Mouse (Mus musculus) hindbrain, embryonic 16.5 days (tissue): ENCODE results near the gene Mrgbp. TPM values are rescaled to one million over a fixed set of nuclear protein-coding genes. Genes with fewer than 3 reads are reported as not detected.

Experiments
- ATAC-seq: fragments of 200-750 bp; cut with Nextera tagmentation; 2 replicates; pipeline ENCODE4 v1.8.0; 2017; ENCODE audit warnings: moderate TSS enrichment, moderate library complexity
- H3K27ac ChIP-seq: fragments of 300-500 bp; sonication (generic); 2 replicates; pipeline ENCODE4 v1.5.1; 2014; ENCODE audit warnings: low read depth, mild to moderate bottlenecking, control low read depth, low read length, moderate library complexity
- H3K27me3 ChIP-seq: fragments of 300-500 bp; sonication (generic); replicated peaks from 2 replicates; pipeline ENCODE4 v1.6.1; 2014; ENCODE audit warnings: low read length; ENCODE audit not compliant: control insufficient read depth, insufficient read depth
- H3K36me3 ChIP-seq: fragments of 300-500 bp; sonication (generic); 2 replicates; pipeline ENCODE4 v1.6.1; 2014; ENCODE audit warnings: mild to moderate bottlenecking, low read length, moderate library complexity, mixed read lengths; ENCODE audit not compliant: control insufficient read depth, insufficient read depth
- H3K4me1 ChIP-seq: fragments of 300-500 bp; sonication (generic); 2 replicates; pipeline ENCODE4 v1.6.1; 2014; ENCODE audit warnings: low read depth, low read length; ENCODE audit not compliant: control insufficient read depth, insufficient read depth
- H3K4me2 ChIP-seq: fragments of 300-500 bp; sonication (generic); 2 replicates; pipeline ENCODE4 v1.6.1; 2014; ENCODE audit warnings: mild to moderate bottlenecking, low read length, control low read depth, moderate library complexity
- H3K4me3 ChIP-seq: fragments of 300-500 bp; sonication (generic); 2 replicates; pipeline ENCODE4 v1.5.1; 2014; ENCODE audit warnings: mild to moderate bottlenecking, low read length, control low read depth, moderate library complexity
- H3K9ac ChIP-seq: fragments of 300-500 bp; sonication (generic); 2 replicates; pipeline ENCODE4 v1.6.1; 2014; ENCODE audit warnings: low read depth, mild to moderate bottlenecking, control low read depth, low read length, moderate library complexity
- H3K9me3 ChIP-seq: fragments of 300-500 bp; sonication (generic); 2 replicates; pipeline ENCODE4 v1.6.1; 2014; ENCODE audit warnings: mild to moderate bottlenecking, low read length, moderate library complexity; ENCODE audit not compliant: control insufficient read depth
- WGBS: fragments of 180-500 bp; shearing (Covaris S2); extraction: QIAGEN DNeasy Blood & Tissue Kit; methylation state at CpG from one replicate; pipeline ENCODE4 v1.1.7; 2014; 5-methylcytosine and 5-hydroxymethylcytosine counted together
- polyA plus RNA-seq: library from polyadenylated mRNA; unstranded; fragments of >200 nt; fragmentation: Nextera tagmentation; extraction: Ambion mirVana; gene quantifications from 2 replicates; pipeline ENCODE4 v1.2.1, GENCODE M21; 2015

Gene Mrgbp
- polyA plus RNA-seq: 36.8 and 38.1 TPM in 2 replicates

- Histone ChIP-seq H3K4me2 (no peak within 1 kb of the TSS; the same call in 1 of the 2 replicates), H3K4me3 (no peak within 1 kb of the TSS), H3K9me3 (no peaks in the 10 kb centered on the region), H3K36me3 (peaks cover 5% of the 10 kb centered on the region; the same call in 1 of the 2 replicates), H3K27ac (no peak within 1 kb of the TSS), H3K9ac (no peak within 1 kb of the TSS), H3K27me3 (no peaks in the 10 kb centered on the region), H3K4me1 (peaks cover 19% of the 10 kb centered on the region)
- ATAC-seq: no peak
- WGBS: 61% methylated on average over 3 of the region's 3 CpGs
These were observed at the start of gene Mrgbp for GRCm38 (mm10) chr2:180581002-180581401. TSS of gene Mrgbp (plus strand) at chr2:180581304.

GRCm38 (mm10) chr2:180531671-180532385, 49.3 kb upstream of the Mrgbp start:
- 62% methylated on average over 7 of the region's 7 CpGs for WGBS
- ATAC-seq: no peak
- peak overlapping the region; percentile 41 for H3K27ac ChIP-seq

GRCm38 (mm10) chr2:180532386-180532995, 48.6 kb upstream of the Mrgbp start:
- H3K4me3 ChIP-seq: no peak overlapping the region
- WGBS: 43% methylated on average over 6 of the region's 6 CpGs
- peak overlapping the region; percentile 21; the same call in 1 of the 2 replicates for H3K27ac ChIP-seq
- H3K4me1 ChIP-seq: peaks cover 11% of the 10 kb centered on the region
- peak; percentile 14; the same call in 1 of the 2 replicates for ATAC-seq
- no peak overlapping the region for H3K9ac ChIP-seq
- no peaks in the 10 kb centered on the region for H3K36me3 ChIP-seq
- no peaks in the 10 kb centered on the region for H3K9me3 ChIP-seq
- no peak overlapping the region for H3K4me2 ChIP-seq
- H3K27me3 ChIP-seq: no peaks in the 10 kb centered on the region

More at GRCm38 (mm10) chr2:180531671-180532385, 49.3 kb upstream of the Mrgbp start:
- Histone ChIP-seq H3K9ac (no peak overlapping the region), H3K4me2 (no peak overlapping the region), H3K4me3 (no peak overlapping the region), H3K9me3 (no peaks in the 10 kb centered on the region), H3K4me1 (peaks cover 11% of the 10 kb centered on the region), H3K27me3 (no peaks in the 10 kb centered on the region), H3K36me3 (no peaks in the 10 kb centered on the region)

DNA sequence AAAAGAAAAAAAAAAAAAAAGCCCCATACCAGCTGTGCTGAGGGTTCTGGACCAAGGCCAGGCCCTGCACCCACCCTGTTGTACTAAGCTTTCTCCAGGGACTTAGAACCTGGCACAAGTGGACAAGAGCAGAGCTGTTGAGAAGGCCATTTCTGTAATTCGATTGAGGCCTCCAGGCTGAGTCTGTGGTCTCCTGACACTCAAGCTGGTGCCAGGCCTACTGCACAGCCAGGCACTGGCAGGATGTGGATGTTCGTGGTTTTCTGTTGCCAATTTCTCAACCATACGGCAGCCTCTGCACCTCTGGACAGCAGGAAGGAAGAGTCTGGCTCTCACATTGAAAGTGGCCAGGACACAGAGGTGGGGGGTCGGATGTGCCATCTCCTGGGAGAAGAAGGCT, 47.9 kb upstream of the Mrgbp start:
- ATAC-seq: no peak
- Histone ChIP-seq H3K4me3 (no peak overlapping the region), H3K27ac (no peak overlapping the region), H3K4me1 (peaks cover 11% of the 10 kb centered on the region), H3K9me3 (no peaks in the 10 kb centered on the region), H3K27me3 (no peaks in the 10 kb centered on the region), H3K4me2 (no peak overlapping the region), H3K36me3 (no peaks in the 10 kb centered on the region), H3K9ac (no peak overlapping the region)
- 67% methylated on average over 4 of the region's 4 CpGs for WGBS

DNA sequence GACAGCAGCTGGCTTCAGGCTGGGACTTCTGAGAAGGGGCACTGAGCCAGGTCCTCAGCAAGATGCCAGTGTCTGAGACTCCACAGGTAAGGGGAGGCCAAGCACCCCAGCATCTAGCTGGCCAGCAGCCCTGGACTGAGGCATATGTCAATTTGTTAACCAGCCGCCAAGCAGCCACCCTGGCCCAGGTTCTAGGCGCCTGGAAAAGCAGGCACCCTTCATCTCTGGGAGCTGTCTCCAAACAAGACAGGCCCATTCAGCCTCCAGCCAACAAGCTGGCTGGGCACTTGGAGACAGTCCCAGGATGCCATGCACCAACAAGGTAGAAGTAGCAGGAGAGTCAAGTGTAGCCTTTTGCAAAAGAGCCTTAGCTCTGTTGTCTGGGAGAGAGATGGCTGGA, 37.4 kb upstream of the Mrgbp start:
- Histone ChIP-seq H3K4me1 (peaks cover 12% of the 10 kb centered on the region), H3K27ac (no peak overlapping the region), H3K9me3 (no peaks in the 10 kb centered on the region), H3K27me3 (no peaks in the 10 kb centered on the region), H3K4me2 (no peak overlapping the region), H3K36me3 (no peaks in the 10 kb centered on the region), H3K4me3 (no peak overlapping the region), H3K9ac (no peak overlapping the region)
- ATAC-seq: no peak
- 74% methylated on average over 2 of the region's 2 CpGs for WGBS

GRCm38 (mm10) chr2:180545046-180545445, 36.1 kb upstream of the Mrgbp start:
- Histone ChIP-seq H3K4me2 (no peak overlapping the region), H3K4me1 (peaks cover 12% of the 10 kb centered on the region), H3K9ac (no peak overlapping the region), H3K4me3 (no peak overlapping the region), H3K27me3 (no peaks in the 10 kb centered on the region), H3K9me3 (no peaks in the 10 kb centered on the region), H3K36me3 (no peaks in the 10 kb centered on the region), H3K27ac (no peak overlapping the region)
- 89% methylated on average over 18 of the region's 18 CpGs for WGBS
- ATAC-seq: no peak

DNA sequence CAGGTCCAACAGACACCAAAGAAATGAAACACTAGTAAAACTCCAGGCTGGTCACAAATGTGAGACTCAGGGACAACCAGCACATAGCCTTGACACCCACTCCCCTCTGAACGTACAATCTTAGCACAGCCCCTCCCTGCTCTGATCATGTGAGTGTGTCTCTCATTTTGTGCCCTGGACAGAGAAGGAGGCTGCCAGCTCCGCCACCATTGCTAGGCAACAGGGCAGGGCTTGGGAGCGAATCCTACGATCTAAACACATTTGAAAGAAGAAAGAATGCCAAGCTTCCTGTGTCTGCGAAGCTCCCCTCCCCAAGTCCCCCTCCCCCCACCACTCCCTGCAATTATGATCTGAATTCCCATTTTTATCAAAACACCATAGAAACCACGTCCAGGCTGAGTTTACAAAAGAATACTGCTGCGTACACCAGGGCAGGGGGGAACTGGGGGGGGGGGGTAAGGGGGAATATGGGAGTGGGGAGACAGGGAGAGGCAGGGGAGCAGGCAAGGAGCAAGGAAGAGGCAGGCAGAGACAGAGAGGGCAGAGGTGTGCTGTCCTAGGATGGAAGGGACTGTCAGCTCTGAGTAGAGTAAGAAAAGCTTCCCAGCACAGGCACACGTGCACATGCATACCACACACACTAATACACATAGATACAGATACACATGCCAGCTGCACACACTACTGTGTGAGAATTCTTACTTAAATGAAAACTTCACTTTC, 33.6 kb upstream of the Mrgbp start:
- H3K9me3 ChIP-seq: no peaks in the 10 kb centered on the region
- H3K27me3 ChIP-seq: no peaks in the 10 kb centered on the region
- peak; percentile 87 for ATAC-seq
- peaks cover 12% of the 10 kb centered on the region for H3K4me1 ChIP-seq
- H3K4me2 ChIP-seq: peak overlapping the region; percentile 38
- H3K4me3 ChIP-seq: no peak overlapping the region
- WGBS: 5% methylated on average over 8 of the region's 8 CpGs
- peak overlapping the region; percentile 31 for H3K9ac ChIP-seq
- no peaks in the 10 kb centered on the region for H3K36me3 ChIP-seq
- no peak overlapping the region; the same call in 1 of the 2 replicates for H3K27ac ChIP-seq

DNA sequence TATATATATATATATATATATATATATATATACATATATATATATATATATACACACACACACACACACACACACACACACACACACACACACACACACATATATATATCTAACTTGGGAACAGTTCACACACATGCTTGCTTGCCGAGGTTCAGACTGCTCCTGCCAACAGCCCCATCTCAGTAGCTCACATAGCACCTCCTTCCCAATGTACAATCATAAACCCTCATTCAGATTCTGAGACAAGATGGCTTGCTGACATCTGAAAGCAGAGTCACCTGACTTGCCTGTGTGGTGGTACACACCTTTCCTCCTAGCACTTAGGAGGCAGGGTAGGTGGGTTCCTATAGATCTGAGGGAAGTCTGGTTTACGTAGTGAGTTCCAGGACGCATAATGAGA, 28.8 kb upstream of the Mrgbp start:
- Histone ChIP-seq H3K4me1 (peaks cover 9% of the 10 kb centered on the region), H3K4me3 (no peak overlapping the region), H3K27me3 (no peaks in the 10 kb centered on the region), H3K4me2 (no peak overlapping the region), H3K9me3 (no peaks in the 10 kb centered on the region), H3K9ac (no peak overlapping the region), H3K36me3 (no peaks in the 10 kb centered on the region), H3K27ac (no peak overlapping the region)
- ATAC-seq: no peak
- WGBS: 71% methylated on average over 3 of the region's 3 CpGs

DNA sequence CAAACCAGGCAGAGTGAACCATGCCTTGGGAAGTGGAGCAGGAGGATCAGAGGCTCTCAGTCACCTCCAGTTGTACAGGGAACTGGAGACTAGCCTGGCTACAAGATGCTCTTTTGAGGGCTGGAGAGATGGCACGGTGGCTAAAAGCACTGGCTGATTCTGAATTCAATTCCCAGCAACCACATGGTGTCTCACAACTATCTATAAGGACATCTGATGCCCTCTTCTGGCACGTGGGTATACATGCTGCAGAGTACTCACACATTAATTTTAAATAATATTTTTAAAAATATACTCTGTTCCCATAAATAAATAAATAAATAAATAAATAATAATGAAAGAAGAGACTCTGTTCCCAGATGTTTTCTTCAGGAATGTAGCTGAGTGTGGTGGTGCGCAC, 25.9 kb upstream of the Mrgbp start:
- no peaks in the 10 kb centered on the region for H3K36me3 ChIP-seq
- no peak overlapping the region for H3K27ac ChIP-seq
- no peaks in the 10 kb centered on the region for H3K4me1 ChIP-seq
- no peak overlapping the region for H3K4me2 ChIP-seq
- 49% methylated on average over 3 of the region's 3 CpGs for WGBS
- H3K9me3 ChIP-seq: no peaks in the 10 kb centered on the region
- H3K9ac ChIP-seq: no peak overlapping the region
- no peaks in the 10 kb centered on the region for H3K27me3 ChIP-seq
- no peak for ATAC-seq
- H3K4me3 ChIP-seq: no peak overlapping the region
